Mouse (Mus musculus): ENCODE results near the gene Sertad2. TPM values are rescaled to one million over a fixed set of nuclear protein-coding genes. Genes with fewer than 3 reads are reported as not detected.
A peak's percentile ranks its signal among the peaks of the same experiment; 100 is the strongest.

The Sertad2 gene
- polyA plus RNA-seq, 1 experiment from 2014 or later: 23.6 TPM

GRCm38 (mm10) chr11:20576046-20576635, 33.1 kb downstream of the Sertad2 start:
- Histone ChIP-seq H3K4me1 (ENCODE audit: control insufficient read depth, insufficient read depth, low read length) (peaks cover 6% of the 10 kb centered on the region; the same call in 1 of the 2 replicates), H3K27me3 (ENCODE audit: control insufficient read depth, insufficient read depth, low read length) (no peaks in the 10 kb centered on the region), H3K4me3 (ENCODE audit: low read depth, low read length) (no peak overlapping the region), H3K27ac (replicated peaks; ENCODE audit: low read depth, low read length) (peak overlapping the region; percentile 57), H3K9me3 (ENCODE audit: control insufficient read depth, low read length) (no peaks in the 10 kb centered on the region), H3K9ac (ENCODE audit: low read length) (no peak overlapping the region), H3K36me3 (ENCODE audit: control insufficient read depth, insufficient read depth, low read length) (no peaks in the 10 kb centered on the region), H3K4me2 (ENCODE audit: low read depth, severe bottlenecking) (no peak overlapping the region; the same call in 1 of the 2 replicates)
- WGBS: 30% methylated on average over 8 of the region's 8 CpGs
- ATAC-seq (ENCODE audit: insufficient number of reproducible peaks, low FRiP score, low TSS enrichment, low read depth): peak; percentile 85
- DNase-seq (ENCODE audit: low spot score): peak; percentile 54

GRCm38 (mm10) chr11:20582758-20583157, 39.7 kb downstream of the Sertad2 start:
- no peak for DNase-seq (ENCODE audit: low spot score)
- no peak overlapping the region for H3K9ac ChIP-seq (ENCODE audit: low read length)
- H3K9me3 ChIP-seq (ENCODE audit: control insufficient read depth, low read length): no peaks in the 10 kb centered on the region
- no peak for ATAC-seq (ENCODE audit: insufficient number of reproducible peaks, low FRiP score, low TSS enrichment, low read depth)
- H3K27ac ChIP-seq (replicated peaks; ENCODE audit: low read depth, low read length): no peak overlapping the region
- H3K4me2 ChIP-seq (ENCODE audit: low read depth, severe bottlenecking): no peak overlapping the region
- no peaks in the 10 kb centered on the region for H3K36me3 ChIP-seq (ENCODE audit: control insufficient read depth, insufficient read depth, low read length)
- no peaks in the 10 kb centered on the region for H3K27me3 ChIP-seq (ENCODE audit: control insufficient read depth, insufficient read depth, low read length)
- no peak overlapping the region for H3K4me3 ChIP-seq (ENCODE audit: low read depth, low read length)
- H3K4me1 ChIP-seq (ENCODE audit: control insufficient read depth, insufficient read depth, low read length): no peaks in the 10 kb centered on the region; the same call in 1 of the 2 replicates
- 97% methylated on average over 2 of the region's 2 CpGs for WGBS

GRCm38 (mm10) chr11:20585297-20585696, 42.2 kb downstream of the Sertad2 start:
- Histone ChIP-seq H3K27me3 (ENCODE audit: control insufficient read depth, insufficient read depth, low read length) (no peaks in the 10 kb centered on the region), H3K9me3 (ENCODE audit: control insufficient read depth, low read length) (no peaks in the 10 kb centered on the region), H3K27ac (replicated peaks; ENCODE audit: low read depth, low read length) (no peak overlapping the region), H3K36me3 (ENCODE audit: control insufficient read depth, insufficient read depth, low read length) (no peaks in the 10 kb centered on the region), H3K4me2 (ENCODE audit: low read depth, severe bottlenecking) (no peak overlapping the region), H3K9ac (ENCODE audit: low read length) (no peak overlapping the region), H3K4me3 (ENCODE audit: low read depth, low read length) (no peak overlapping the region), H3K4me1 (ENCODE audit: control insufficient read depth, insufficient read depth, low read length) (no peaks in the 10 kb centered on the region)
- no peak for ATAC-seq (ENCODE audit: insufficient number of reproducible peaks, low FRiP score, low TSS enrichment, low read depth)
- 83% methylated on average over 1 of the region's 1 CpGs for WGBS
- no peak for DNase-seq (ENCODE audit: low spot score)

- Histone ChIP-seq H3K9ac (ENCODE audit: low read length) (no peak overlapping the region), H3K9me3 (ENCODE audit: control insufficient read depth, low read length) (no peaks in the 10 kb centered on the region), H3K4me3 (ENCODE audit: low read depth, low read length) (no peak overlapping the region), H3K27ac (replicated peaks; ENCODE audit: low read depth, low read length) (no peak overlapping the region), H3K4me1 (ENCODE audit: control insufficient read depth, insufficient read depth, low read length) (no peaks in the 10 kb centered on the region), H3K36me3 (ENCODE audit: control insufficient read depth, insufficient read depth, low read length) (no peaks in the 10 kb centered on the region), H3K4me2 (ENCODE audit: low read depth, severe bottlenecking) (no peak overlapping the region), H3K27me3 (ENCODE audit: control insufficient read depth, insufficient read depth, low read length) (no peaks in the 10 kb centered on the region)
- DNase-seq (ENCODE audit: low spot score) (no peak), ATAC-seq (ENCODE audit: insufficient number of reproducible peaks, low FRiP score, low TSS enrichment, low read depth) (no peak)
These were observed 43.1 kb downstream of the Sertad2 start for GRCm38 (mm10) chr11:20586180-20586579.

- 41% methylated on average over 2 of the region's 2 CpGs for WGBS
- no peak overlapping the region for H3K27ac ChIP-seq (replicated peaks; ENCODE audit: low read depth, low read length)
- no peak overlapping the region for H3K9ac ChIP-seq (ENCODE audit: low read length)
- 0 out of 2 replicates have a peak, but pooled peaks cover under 1% of the 10 kb centered on the region for H3K4me1 ChIP-seq (ENCODE audit: control insufficient read depth, insufficient read depth, low read length)
- H3K9me3 ChIP-seq (ENCODE audit: control insufficient read depth, low read length): no peaks in the 10 kb centered on the region
- H3K4me2 ChIP-seq (ENCODE audit: low read depth, severe bottlenecking): no peak overlapping the region
- no peaks in the 10 kb centered on the region for H3K27me3 ChIP-seq (ENCODE audit: control insufficient read depth, insufficient read depth, low read length)
- DNase-seq (ENCODE audit: low spot score) (no peak), ATAC-seq (ENCODE audit: insufficient number of reproducible peaks, low FRiP score, low TSS enrichment, low read depth) (no peak)
- H3K36me3 ChIP-seq (ENCODE audit: control insufficient read depth, insufficient read depth, low read length): no peaks in the 10 kb centered on the region
- H3K4me3 ChIP-seq (ENCODE audit: low read depth, low read length): no peak overlapping the region
These were observed 46.3 kb downstream of the Sertad2 start for GRCm38 (mm10) chr11:20589393-20589792.

- ATAC-seq (ENCODE audit: insufficient number of reproducible peaks, low FRiP score, low TSS enrichment, low read depth) (no peak), DNase-seq (ENCODE audit: low spot score) (no peak)
- no peaks in the 10 kb centered on the region for H3K27me3 ChIP-seq (ENCODE audit: control insufficient read depth, insufficient read depth, low read length)
- no peaks in the 10 kb centered on the region for H3K9me3 ChIP-seq (ENCODE audit: control insufficient read depth, low read length)
- 0 out of 2 replicates have a peak, but pooled peaks cover 4% of the 10 kb centered on the region for H3K4me1 ChIP-seq (ENCODE audit: control insufficient read depth, insufficient read depth, low read length)
- no peak overlapping the region for H3K4me2 ChIP-seq (ENCODE audit: low read depth, severe bottlenecking)
- H3K27ac ChIP-seq (replicated peaks; ENCODE audit: low read depth, low read length): no peak overlapping the region
- H3K9ac ChIP-seq (ENCODE audit: low read length): no peak overlapping the region
- 70% methylated on average over 3 of the region's 3 CpGs for WGBS
- no peak overlapping the region for H3K4me3 ChIP-seq (ENCODE audit: low read depth, low read length)
- H3K36me3 ChIP-seq (ENCODE audit: control insufficient read depth, insufficient read depth, low read length): no peaks in the 10 kb centered on the region
These were observed 49.0 kb downstream of the Sertad2 start for GRCm38 (mm10) chr11:20592010-20592409.

GRCm38 (mm10) chr11:20594229-20595201, 51.5 kb downstream of the Sertad2 start:
- H3K27ac ChIP-seq (replicated peaks; ENCODE audit: low read depth, low read length): no peak overlapping the region
- whole genome bisulfite sequencing: 82% methylated on average over 22 of the region's 22 CpGs

GRCm38 (mm10) chr11:20603066-20603812, 60.2 kb downstream of the Sertad2 start:
- Histone ChIP-seq H3K36me3 (ENCODE audit: control insufficient read depth, insufficient read depth, low read length) (no peaks in the 10 kb centered on the region), H3K4me3 (ENCODE audit: low read depth, low read length) (no peak overlapping the region), H3K9me3 (ENCODE audit: control insufficient read depth, low read length) (no peaks in the 10 kb centered on the region), H3K4me1 (ENCODE audit: control insufficient read depth, insufficient read depth, low read length) (no peaks in the 10 kb centered on the region), H3K9ac (ENCODE audit: low read length) (no peak overlapping the region), H3K4me2 (ENCODE audit: low read depth, severe bottlenecking) (peak overlapping the region; percentile 20; the same call in 1 of the 2 replicates), H3K27ac (replicated peaks; ENCODE audit: low read depth, low read length) (peak overlapping the region; percentile 60; the same call in 1 of the 2 replicates), H3K27me3 (ENCODE audit: control insufficient read depth, insufficient read depth, low read length) (no peaks in the 10 kb centered on the region)
- DNase-seq (ENCODE audit: low spot score): peak; percentile 73
- 46% methylated on average over 24 of the region's 24 CpGs for WGBS
- no peak for ATAC-seq (ENCODE audit: insufficient number of reproducible peaks, low FRiP score, low TSS enrichment, low read depth)

More at GRCm38 (mm10) chr11:20594229-20595201, 51.5 kb downstream of the Sertad2 start:
- H3K4me2 ChIP-seq (ENCODE audit: low read depth, severe bottlenecking): no peak overlapping the region
- H3K27me3 ChIP-seq (ENCODE audit: control insufficient read depth, insufficient read depth, low read length): no peaks in the 10 kb centered on the region
- ATAC-seq (ENCODE audit: insufficient number of reproducible peaks, low FRiP score, low TSS enrichment, low read depth): no peak
- no peaks in the 10 kb centered on the region for H3K9me3 ChIP-seq (ENCODE audit: control insufficient read depth, low read length)
- 0 out of 2 replicates have a peak, but pooled peaks cover 4% of the 10 kb centered on the region for H3K4me1 ChIP-seq (ENCODE audit: control insufficient read depth, insufficient read depth, low read length)
- no peak for DNase-seq (ENCODE audit: low spot score)
- H3K9ac ChIP-seq (ENCODE audit: low read length): no peak overlapping the region
- no peak overlapping the region for H3K4me3 ChIP-seq (ENCODE audit: low read depth, low read length)
- H3K36me3 ChIP-seq (ENCODE audit: control insufficient read depth, insufficient read depth, low read length): no peaks in the 10 kb centered on the region

All from limb, embryonic 11.5 days (tissue).